Mouse (Mus musculus): Measurements from ENCODE around the gene Ccdc39. TPM values are rescaled to one million over a fixed set of nuclear protein-coding genes. Genes with fewer than 3 reads are reported as not detected.

Gene Ccdc39
- not detected for total RNA-seq (2023)

GRCm38 (mm10) chr3:33843801-33844632, at the start of gene Ccdc39:
Gene Ccdc39 (minus strand): TSS chr3:33844310.

DNA sequence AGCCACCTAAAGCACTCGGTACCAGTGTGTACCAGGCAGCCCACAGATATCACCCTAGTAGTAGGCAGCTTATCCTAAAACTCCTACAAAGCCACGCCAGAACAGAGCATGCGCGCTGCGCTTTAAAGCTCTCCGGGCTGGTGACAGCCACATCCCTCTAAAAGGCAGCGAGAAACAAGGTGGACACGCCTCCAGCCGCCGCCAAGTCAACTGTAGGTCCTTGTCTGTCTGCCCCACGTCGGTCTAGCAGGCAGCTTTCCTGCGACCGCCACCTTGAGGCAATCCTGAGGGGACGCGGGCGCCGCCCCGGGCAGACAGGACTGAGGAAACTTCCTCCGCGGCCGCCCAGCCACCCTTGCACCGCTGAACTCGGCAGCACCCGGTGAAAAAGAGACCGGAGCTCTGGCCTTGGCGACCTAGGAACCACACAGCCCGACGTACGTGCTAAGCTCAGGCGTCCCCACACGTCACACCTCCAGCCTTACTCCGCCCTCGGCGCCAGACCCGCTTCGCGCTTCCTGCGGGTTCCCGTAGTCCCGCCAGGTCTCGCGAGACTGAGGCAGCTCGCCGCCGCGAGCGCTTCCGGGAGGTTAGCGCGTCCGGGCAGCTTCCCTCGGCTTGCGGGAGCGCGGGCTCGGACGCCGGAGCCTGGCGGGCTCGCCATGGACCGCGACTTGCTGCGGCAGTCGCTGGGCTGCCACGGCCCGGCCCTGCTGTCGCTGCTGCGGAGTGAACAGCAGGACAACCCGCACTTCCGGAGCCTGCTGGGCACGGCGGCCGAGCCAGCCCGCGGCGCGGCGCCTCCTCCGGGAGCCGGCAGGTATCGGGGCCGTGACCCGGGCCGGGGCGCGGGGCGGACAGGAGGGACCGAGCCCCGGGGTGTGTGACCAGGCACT, 44.2 kb downstream of the Ccdc39 start, which contains the start of gene Ttc14:
Gene Ttc14 (plus strand): TSS at position 216 of the 896 bp plus-strand sequence.

Other genes with a start within 250 kb of the Ccdc39 start
- gene Ttc14, start 44.5 kb downstream of the Ccdc39 start, total RNA-seq (2023) = 100 to 1,000 TPM; 121 to 141 TPM
- 100 to 1,000 TPM; 116 to 136 TPM for gene Fxr1, start 175.6 kb upstream of the Ccdc39 start, total RNA-seq (2023)
- 10 to 100 TPM; 41.3 to 51.5 TPM for gene Dnajc19, start 237.0 kb upstream of the Ccdc39 start, total RNA-seq (2023)

Measured in B cell, adult 67 days (primary cell).